Mouse (Mus musculus) limb, embryonic 11.5 days (tissue): ENCODE results near the gene Traf2. TPM values are rescaled to one million over a fixed set of nuclear protein-coding genes. Genes with fewer than 3 reads are reported as not detected.

Source experiments
- ATAC-seq: fragments of 200-750 bp; cut with Nextera tagmentation; 2 replicates; pipeline ENCODE4 v1.8.0; 2017; ENCODE audit warnings: low read depth; ENCODE audit not compliant: insufficient number of reproducible peaks, low FRiP score, low TSS enrichment
- DNase-seq: peaks from one replicate; pipeline ENCODE4 v3.0.0-alpha.2; 2015; ENCODE audit warnings: low spot score
- H3K27ac ChIP-seq: fragments of 300-500 bp; sonication (generic); replicated peaks from 2 replicates; pipeline ENCODE4 v1.5.1; 2014; ENCODE audit warnings: low read depth, mild to moderate bottlenecking, low read length
- H3K27me3 ChIP-seq: fragments of 300-500 bp; sonication (generic); 2 replicates; pipeline ENCODE4 v1.6.1; 2014; ENCODE audit warnings: mild to moderate bottlenecking, low read length, mixed read lengths; ENCODE audit not compliant: control insufficient read depth, insufficient read depth
- H3K36me3 ChIP-seq: fragments of 300-500 bp; sonication (generic); 2 replicates; pipeline ENCODE4 v1.6.1; 2014; ENCODE audit warnings: mild to moderate bottlenecking, low read length, moderate library complexity, mixed read lengths; ENCODE audit not compliant: control insufficient read depth, insufficient read depth
- H3K4me1 ChIP-seq: fragments of 300-500 bp; sonication (generic); 2 replicates; pipeline ENCODE4 v1.6.1; 2014; ENCODE audit warnings: low read length, mixed read lengths; ENCODE audit not compliant: control insufficient read depth, insufficient read depth
- H3K4me2 ChIP-seq: fragments of 300-500 bp; sonication (generic); 2 replicates; pipeline ENCODE4 v1.6.1; 2014; ENCODE audit warnings: low read depth, mild to moderate bottlenecking, moderate library complexity; ENCODE audit not compliant: severe bottlenecking
- H3K4me3 ChIP-seq: fragments of 300-500 bp; sonication (generic); 2 replicates; pipeline ENCODE4 v1.5.1; 2014; ENCODE audit warnings: low read depth, low read length
- H3K9ac ChIP-seq: fragments of 300-500 bp; sonication (generic); 2 replicates; pipeline ENCODE4 v1.6.1; 2014; ENCODE audit warnings: mild to moderate bottlenecking, low read length
- H3K9me3 ChIP-seq: fragments of 300-500 bp; sonication (generic); 2 replicates; pipeline ENCODE4 v1.6.1; 2016; ENCODE audit warnings: low read length; ENCODE audit not compliant: control insufficient read depth
- WGBS: fragments of 180-500 bp; shearing (Covaris S2); extraction: QIAGEN DNeasy Blood & Tissue Kit; methylation state at CpG from one replicate; pipeline ENCODE4 v1.1.7; 2014; 5-methylcytosine and 5-hydroxymethylcytosine counted together
- polyA plus RNA-seq: library from polyadenylated mRNA; unstranded; fragments of >200 nt; fragmentation: Nextera tagmentation; extraction: Ambion mirVana; gene quantifications from 2 replicates; pipeline ENCODE4 v1.2.1, GENCODE M21; 2014

Traf2 gene
- polyA plus RNA-seq, 1 experiment from 2014 or later: 40.0 TPM

- ATAC-seq (no peak), DNase-seq (peak; percentile 64)
- Histone ChIP-seq H3K27me3 (peaks cover 49% of the 10 kb centered on the region), H3K4me1 (peaks cover 32% of the 10 kb centered on the region), H3K4me2 (peak overlapping the region; percentile 44), H3K4me3 (peak overlapping the region; percentile 19), H3K9me3 (no peaks in the 10 kb centered on the region), H3K9ac (0 out of 2 replicates have a peak overlapping the region, but pooled peaks have one; percentile 17), H3K27ac (no peak overlapping the region), H3K36me3 (peaks cover 2% of the 10 kb centered on the region; the same call in 1 of the 2 replicates)
- WGBS: 4% methylated on average over 75 of the region's 75 CpGs
These were observed 31.4 kb upstream of the Traf2 start for GRCm38 (mm10) chr2:25577951-25578795.

DNA sequence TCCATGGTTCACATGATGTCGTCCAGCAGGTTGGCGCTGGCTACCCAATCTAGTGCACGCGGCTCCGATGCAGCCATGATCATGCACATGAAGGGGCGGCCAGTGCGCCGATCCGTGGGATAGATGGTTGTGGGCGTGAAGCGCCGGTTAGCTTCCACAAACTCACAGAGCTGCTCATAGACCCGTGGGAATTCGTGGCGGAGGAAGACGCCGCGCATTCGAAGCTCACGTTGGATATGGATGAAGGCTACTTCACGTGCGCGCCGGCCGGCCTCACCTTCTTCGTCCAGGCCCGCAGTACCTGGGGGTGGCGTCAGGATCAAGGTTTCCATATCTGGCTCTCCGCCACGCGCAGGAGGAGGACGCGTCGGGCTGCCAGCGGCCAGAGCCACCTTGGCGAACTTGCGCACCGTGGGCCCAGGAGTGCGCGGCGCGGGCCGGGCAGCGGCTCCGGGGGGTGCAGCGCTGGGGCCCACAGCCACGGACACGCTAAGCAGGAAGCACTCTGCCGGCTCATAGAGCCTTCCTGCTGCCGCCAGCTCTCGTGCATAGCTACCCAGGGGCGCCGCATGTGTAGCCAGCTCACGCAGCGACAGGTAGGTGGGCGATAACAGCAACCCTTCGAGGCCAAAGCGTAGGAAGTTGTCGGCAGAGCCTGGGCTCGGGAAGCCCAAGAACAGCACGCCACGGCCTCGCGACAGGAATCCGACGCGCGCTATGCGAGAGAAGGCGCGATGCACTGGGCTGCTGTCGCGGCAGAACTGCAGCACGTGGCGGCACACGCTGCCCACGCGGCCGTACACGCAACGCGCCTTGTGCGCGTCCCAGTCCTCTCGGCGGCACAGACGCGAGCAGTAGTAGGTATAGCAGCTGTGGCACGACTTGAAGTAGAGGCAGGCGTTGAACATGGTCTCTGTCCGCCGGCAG, 30.5 kb upstream of the Traf2 start:
- DNase-seq (no peak), ATAC-seq (no peak)
- 15% methylated on average over 91 of the region's 92 CpGs for WGBS
- Histone ChIP-seq H3K27ac (no peak overlapping the region), H3K4me2 (peak overlapping the region; percentile 44), H3K9me3 (no peaks in the 10 kb centered on the region), H3K4me3 (peak overlapping the region; percentile 19), H3K36me3 (no peaks in the 10 kb centered on the region), H3K4me1 (peaks cover 32% of the 10 kb centered on the region), H3K9ac (0 out of 2 replicates have a peak overlapping the region, but pooled peaks have one; percentile 17), H3K27me3 (peaks cover 49% of the 10 kb centered on the region)

- Histone ChIP-seq H3K36me3 (no peaks in the 10 kb centered on the region), H3K27ac (no peak overlapping the region), H3K9ac (no peak overlapping the region), H3K27me3 (peaks cover 49% of the 10 kb centered on the region), H3K4me2 (peak overlapping the region; percentile 76; the same call in 1 of the 2 replicates), H3K4me3 (peak overlapping the region; percentile 44; the same call in 1 of the 2 replicates), H3K4me1 (peaks cover 30% of the 10 kb centered on the region), H3K9me3 (no peaks in the 10 kb centered on the region)
- peak; percentile 20 for DNase-seq
- ATAC-seq: no peak
- 75% methylated on average over 16 of the region's 16 CpGs for WGBS
These were observed 29.5 kb upstream of the Traf2 start for GRCm38 (mm10) chr2:25576028-25576850.

DNA sequence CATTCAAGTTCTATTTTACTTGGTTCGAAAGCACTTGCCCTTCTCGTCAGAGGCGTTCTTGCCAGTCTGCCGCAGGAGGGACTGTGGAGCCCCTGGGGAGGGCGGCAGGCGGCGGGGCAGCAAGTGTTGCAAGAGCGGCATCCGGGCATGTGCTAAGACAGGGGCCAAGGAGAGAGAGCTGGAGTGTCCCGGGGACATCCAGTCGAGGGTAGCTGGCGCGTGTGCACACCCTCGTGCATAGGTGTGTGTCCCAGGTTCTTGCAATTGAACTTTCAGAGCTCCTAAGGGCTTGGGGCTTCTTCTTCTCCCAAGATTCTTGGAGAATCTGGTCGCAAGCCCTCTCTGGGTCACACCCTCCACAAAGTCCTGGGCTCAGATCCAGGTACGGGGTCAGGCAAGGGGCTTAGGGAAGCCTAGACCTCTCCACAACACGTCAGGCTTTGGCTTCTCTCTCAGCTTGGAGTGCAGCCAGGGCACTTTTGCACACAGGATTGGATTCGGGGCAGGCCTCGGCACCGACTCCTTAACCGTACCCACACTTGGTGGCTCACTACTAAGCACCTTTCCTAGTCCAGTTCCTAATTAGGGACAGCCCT, 28.8 kb upstream of the Traf2 start:
- H3K27ac ChIP-seq: peak overlapping the region; percentile 17; the same call in 1 of the 2 replicates
- H3K4me2 ChIP-seq: peak overlapping the region; percentile 76
- H3K9ac ChIP-seq: peak overlapping the region; percentile 71
- H3K27me3 ChIP-seq: peaks cover 45% of the 10 kb centered on the region
- H3K4me1 ChIP-seq: peaks cover 28% of the 10 kb centered on the region
- H3K36me3 ChIP-seq: no peaks in the 10 kb centered on the region
- peak overlapping the region; percentile 44 for H3K4me3 ChIP-seq
- no peaks in the 10 kb centered on the region for H3K9me3 ChIP-seq
- ATAC-seq (no peak), DNase-seq (peak; percentile 64)
- 15% methylated on average over 21 of the region's 21 CpGs for WGBS

- Histone ChIP-seq H3K27me3 (peaks cover 38% of the 10 kb centered on the region), H3K9ac (peak within 1 kb of the TSS; percentile 71), H3K27ac (peak within 1 kb of the TSS; percentile 17; the same call in 1 of the 2 replicates), H3K4me2 (peak within 1 kb of the TSS; percentile 76), H3K36me3 (no peaks in the 10 kb centered on the region), H3K4me1 (peaks cover 27% of the 10 kb centered on the region), H3K4me3 (peak within 1 kb of the TSS; percentile 44), H3K9me3 (no peaks in the 10 kb centered on the region)
- peak; percentile 97 for DNase-seq
- WGBS: under 1% methylated on average over 41 of the region's 45 CpGs
- peak; percentile 94 for ATAC-seq
These were observed 28.1 kb upstream of the Traf2 start, which contains the start of the genes Mamdc4 and Phpt1 for GRCm38 (mm10) chr2:25574579-25575431. Mamdc4 (minus strand) TSS chr2:25574845. Phpt1 (minus strand) TSS chr2:25575224.

GRCm38 (mm10) chr2:25574136-25574535, 27.4 kb upstream of the Traf2 start:
- Histone ChIP-seq H3K27me3 (peaks cover 31% of the 10 kb centered on the region), H3K9me3 (no peaks in the 10 kb centered on the region), H3K9ac (peak overlapping the region; percentile 56), H3K36me3 (no peaks in the 10 kb centered on the region), H3K4me1 (peaks cover 22% of the 10 kb centered on the region), H3K4me3 (peak overlapping the region; percentile 44), H3K4me2 (peak overlapping the region; percentile 76), H3K27ac (peak overlapping the region; percentile 9; the same call in 1 of the 2 replicates)
- ATAC-seq: no peak
- DNase-seq: no peak
- WGBS: 18% methylated on average over 11 of the region's 11 CpGs

DNA sequence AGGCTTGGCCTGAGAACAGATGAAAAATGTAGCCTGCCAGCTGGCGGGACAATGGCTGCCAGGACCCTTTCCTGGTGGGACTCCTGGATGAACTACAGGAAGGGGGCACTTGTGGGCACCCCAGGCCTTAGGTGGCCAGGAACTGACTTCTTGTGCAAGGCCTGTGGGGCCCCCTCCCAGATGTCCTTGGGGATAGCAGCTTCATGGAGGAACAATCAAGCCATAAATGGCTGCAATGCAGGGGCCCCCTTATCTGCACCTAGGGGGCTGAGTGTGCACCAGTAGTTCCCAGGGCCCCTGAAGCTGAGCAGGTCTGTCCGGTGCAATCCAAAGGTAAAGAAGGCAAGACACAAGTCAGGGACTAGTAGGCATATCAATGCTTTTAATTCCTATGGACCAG, 26.3 kb upstream of the Traf2 start:
- H3K4me1 ChIP-seq: peaks cover 18% of the 10 kb centered on the region
- H3K4me3 ChIP-seq: no peak overlapping the region
- H3K36me3 ChIP-seq: peaks cover 2% of the 10 kb centered on the region; the same call in 1 of the 2 replicates
- no peak for ATAC-seq
- H3K4me2 ChIP-seq: no peak overlapping the region
- 94% methylated on average over 2 of the region's 2 CpGs for WGBS
- no peaks in the 10 kb centered on the region for H3K9me3 ChIP-seq
- H3K27me3 ChIP-seq: peaks cover 20% of the 10 kb centered on the region
- H3K27ac ChIP-seq: no peak overlapping the region
- no peak overlapping the region for H3K9ac ChIP-seq
- no peak for DNase-seq
